Mouse (Mus musculus) common myeloid progenitor, adult 5-6 weeks (primary cell): ENCODE data around the gene Hes5. TPM values are rescaled to one million over a fixed set of nuclear protein-coding genes. Genes with fewer than 3 reads are reported as not detected.

Source experiments
- ATAC-seq: replicated peaks from 2 replicates; pipeline ENCODE4 v1.8.0; 2016; ENCODE audit warnings: low read depth, mild to moderate bottlenecking, moderate TSS enrichment, inconsistent platforms; ENCODE audit not compliant: poor library complexity, severe bottlenecking
- total RNA-seq: library from RNA; stranded (forward); fragments of 200-1000, 187-1606 nt; gene quantifications from 2 replicates; pipeline ENCODE4 v1.2.3, GENCODE M21; 2017

The Hes5 gene
- not detected in 2 replicates for total RNA-seq

DNA sequence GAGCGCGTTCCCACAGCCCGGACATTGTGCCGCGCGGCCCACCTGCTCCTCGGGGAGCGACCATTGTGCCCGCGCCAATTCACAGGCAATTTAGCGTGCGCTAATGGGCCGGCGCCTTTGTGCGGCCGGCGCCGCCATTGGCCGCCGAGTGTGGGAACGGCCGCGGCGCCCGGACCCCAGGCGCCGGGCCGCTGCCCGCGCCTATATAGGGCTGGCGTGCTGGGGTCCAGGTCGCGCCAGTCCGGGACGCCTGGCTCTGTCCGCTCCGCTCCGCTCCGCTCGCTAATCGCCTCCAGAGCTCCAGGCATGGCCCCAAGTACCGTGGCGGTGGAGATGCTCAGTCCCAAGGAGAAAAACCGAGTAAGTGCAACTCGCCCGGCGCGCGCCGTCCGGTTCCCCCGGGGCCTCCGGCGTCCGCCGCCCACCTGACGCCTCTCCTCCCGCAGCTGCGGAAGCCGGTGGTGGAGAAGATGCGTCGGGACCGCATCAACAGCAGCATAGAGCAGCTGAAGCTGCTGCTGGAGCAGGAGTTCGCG, at the start of gene Hes5:
Gene Hes5, plus strand, starts transcription at position 234 of the 536 bp plus-strand sequence.
- ATAC-seq: no peak

DNA sequence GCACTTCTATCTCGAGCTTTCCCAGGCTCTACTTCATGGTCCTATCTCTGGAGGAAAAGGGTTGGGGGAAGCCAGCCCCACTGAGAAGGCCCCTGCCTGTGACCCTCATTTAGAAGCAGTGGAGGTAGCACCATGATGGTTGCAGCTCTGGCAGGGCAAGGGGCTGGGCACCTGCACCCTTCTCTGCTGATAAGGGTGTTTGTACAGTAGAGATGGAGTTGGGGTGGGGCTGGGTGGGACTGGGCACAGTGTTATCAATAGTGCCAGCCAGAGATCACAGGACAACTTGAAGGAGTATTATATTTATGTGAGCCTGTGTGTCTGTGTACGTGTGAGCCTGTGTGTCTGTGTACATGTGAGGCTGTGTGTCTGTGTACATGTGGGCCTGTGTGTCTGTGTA, 49.1 kb upstream of the Hes5 start:
- ATAC-seq: 0 out of 2 replicates have a peak, but pooled peaks have one; percentile 15

GRCm38 (mm10) chr4:154913845-154914244, 46.9 kb upstream of the Hes5 start:
- no peak for ATAC-seq

DNA sequence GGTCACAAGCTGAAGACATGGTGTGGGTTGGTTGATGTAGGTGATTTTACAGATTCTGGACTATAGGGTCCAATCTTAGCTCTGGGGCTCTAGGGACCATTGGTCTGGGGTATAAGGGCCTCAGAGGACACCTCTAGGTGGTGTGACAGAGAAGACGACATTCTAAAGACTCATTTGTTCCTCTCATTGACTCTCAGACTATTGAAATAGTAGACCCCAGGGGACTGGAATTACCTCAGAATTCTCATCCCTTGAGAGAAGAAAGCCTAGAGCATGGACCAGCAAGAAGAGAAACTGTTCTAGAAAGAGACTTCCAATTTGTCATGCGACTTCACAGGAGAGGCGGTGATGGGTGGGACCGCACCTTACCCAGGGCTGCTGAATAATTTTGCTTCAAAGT, 46.5 kb upstream of the Hes5 start:
- no peak for ATAC-seq

GRCm38 (mm10) chr4:154914707-154915106, 46.0 kb upstream of the Hes5 start:
- no peak for ATAC-seq

DNA sequence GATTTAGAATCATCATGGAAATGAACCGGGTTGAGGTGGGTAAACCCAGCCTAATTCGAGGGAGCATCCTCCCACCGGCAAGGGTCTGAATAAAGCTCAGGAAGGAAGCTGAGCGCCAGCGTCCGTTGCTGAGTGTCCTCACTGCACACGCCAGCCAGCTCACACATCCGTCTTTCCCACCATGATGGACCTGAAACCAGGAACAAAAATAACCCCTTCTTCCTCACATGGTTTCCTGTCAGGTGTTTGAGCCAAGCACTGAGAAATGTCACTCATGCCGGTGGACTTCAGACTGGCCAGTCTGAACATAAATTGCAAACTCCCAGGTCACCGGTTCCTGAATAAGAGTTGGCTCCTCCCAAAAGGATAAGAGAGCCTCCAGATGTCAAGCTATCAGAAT, 45.4 kb upstream of the Hes5 start:
- ATAC-seq: peak; percentile 41

- ATAC-seq: no peak
These were observed 44.1 kb upstream of the Hes5 start for GRCm38 (mm10) chr4:154916662-154917061.

DNA sequence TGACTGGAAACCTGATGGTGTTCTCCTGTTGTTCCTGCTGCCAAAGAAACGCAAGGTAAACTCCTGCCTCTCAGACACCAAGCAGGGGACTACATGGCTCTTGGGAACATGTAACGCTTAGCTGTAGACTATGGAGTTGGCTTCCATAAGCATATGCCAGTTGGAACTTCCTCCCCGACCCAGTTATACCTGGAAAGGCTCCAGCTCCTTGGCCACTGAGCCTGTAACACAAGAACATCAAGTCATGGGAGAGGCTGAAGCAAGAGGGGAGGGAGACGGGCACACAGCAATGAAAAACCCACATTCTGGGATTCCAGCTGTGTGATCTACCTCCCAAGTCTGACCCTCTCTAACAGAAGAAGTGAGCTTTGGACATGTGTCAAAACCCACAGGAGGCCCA, 38.4 kb upstream of the Hes5 start:
- no peak for ATAC-seq

DNA sequence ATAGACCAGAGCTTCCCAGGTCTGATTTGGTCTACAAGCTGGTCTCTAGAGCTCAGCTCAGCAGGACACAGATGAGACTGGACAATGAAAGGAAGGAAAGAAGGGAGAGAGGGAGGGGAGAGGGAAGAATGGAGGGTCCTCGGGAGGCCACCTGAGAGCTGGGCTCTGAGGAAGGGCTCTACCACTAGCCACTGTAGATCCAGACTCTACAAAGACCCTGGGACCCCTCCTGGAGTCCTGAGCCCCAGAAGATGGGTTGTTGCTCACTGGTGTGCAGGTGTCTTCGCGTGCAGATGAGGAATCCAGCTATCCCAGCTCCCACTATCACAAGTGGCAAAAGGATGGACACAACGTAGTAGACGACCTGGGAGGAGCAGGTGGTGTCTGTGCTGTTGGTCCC, 37.8 kb upstream of the Hes5 start:
- no peak for ATAC-seq

- ATAC-seq: no peak
These were observed 35.3 kb upstream of the Hes5 start for GRCm38 (mm10) chr4:154925413-154925812.

- no peak; the same call in 1 of the 2 replicates for ATAC-seq
These were observed 33.5 kb upstream of the Hes5 start for GRCm38 (mm10) chr4:154926969-154927898.

DNA sequence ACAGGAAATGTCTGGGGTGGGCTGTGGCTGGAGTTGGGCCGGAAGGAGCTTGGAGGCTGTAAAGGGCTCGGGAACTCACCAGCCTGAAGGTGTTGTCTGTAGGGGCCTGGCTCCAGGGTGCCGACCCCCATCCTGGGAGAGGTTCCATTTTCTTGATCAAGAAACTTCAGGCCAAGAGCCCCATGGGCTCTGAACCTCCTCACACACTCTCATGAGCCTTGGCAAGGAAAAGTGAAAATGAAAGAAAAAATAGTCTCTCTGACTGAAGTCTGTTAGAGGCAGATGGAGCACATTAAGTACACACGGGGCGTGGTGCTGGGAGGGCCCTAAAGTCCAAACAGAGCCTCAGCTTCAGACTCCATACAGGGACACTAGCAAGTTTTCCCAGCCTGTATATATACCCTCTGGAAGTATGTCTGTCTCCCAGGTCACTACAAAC, 32.8 kb upstream of the Hes5 start:
- peak; percentile 58 for ATAC-seq

DNA sequence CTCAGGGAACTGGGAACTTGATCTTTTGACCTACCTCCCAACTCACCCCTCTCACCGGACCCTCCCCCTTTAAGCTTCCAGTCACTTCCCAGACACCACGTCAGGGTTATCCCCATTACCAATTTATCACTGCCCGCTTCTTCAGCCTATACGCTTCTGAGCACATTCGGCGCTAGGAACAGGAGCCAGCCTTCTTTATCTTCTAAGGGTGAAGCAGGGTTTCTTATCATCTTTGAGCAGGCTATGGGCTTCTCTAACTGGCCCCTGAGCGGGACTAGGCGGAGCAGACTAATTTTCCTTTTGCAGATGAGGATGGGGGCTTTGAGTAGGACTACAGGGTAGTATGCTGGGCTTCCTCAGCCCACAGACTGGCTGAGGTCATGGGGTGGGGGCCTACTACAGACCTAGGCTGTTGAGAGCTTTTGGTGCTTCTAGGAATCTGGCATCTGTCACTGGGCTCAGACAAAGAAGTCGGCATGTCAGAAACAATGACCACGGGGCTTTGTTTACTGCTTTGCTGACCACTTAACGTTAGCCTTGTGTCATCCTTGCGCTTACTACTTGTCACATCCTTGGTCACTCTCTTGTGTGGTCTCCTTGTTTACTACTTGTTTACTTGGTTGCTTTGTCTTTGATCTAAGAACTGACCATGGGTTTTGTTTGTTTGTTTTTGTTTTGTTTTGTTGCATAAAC, 32.2 kb upstream of the Hes5 start, which contains the start of gene Tnfrsf14:
Gene Tnfrsf14, minus strand, starts transcription at position 169 of the 693 bp plus-strand sequence.
- ATAC-seq: peak; percentile 43

- peak; percentile 60 for ATAC-seq
These were observed 31.5 kb upstream of the Hes5 start for GRCm38 (mm10) chr4:154929088-154929660.

DNA sequence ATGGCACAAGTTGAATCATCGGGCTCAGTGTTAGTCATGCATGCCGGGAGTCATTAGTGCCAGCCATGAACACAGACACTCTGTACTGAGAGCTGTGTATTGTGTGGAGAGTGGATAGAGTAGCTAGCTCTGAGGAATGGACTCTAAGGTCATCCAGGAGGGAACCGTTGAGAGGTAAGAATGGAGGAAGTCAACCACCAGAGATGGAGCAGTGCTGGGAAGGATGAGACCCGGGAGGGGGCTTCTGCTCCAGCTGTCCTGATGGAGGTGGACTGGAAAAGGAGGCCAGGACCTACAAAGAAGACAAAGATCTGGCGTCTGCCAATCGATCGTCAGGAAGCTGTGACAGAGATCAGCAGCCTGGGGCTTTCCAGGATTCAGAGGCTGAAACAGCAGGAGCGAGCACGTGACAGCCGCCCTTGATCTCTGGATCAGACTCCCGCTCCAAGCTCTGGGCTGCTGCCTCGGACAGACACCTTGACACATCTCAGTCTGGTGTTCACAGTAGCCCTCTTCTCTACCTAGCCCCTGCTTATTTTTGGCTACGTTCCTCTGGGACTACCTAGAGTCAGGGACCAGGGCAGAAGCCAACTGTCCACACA, 27.3 kb upstream of the Hes5 start:
- no peak for ATAC-seq

DNA sequence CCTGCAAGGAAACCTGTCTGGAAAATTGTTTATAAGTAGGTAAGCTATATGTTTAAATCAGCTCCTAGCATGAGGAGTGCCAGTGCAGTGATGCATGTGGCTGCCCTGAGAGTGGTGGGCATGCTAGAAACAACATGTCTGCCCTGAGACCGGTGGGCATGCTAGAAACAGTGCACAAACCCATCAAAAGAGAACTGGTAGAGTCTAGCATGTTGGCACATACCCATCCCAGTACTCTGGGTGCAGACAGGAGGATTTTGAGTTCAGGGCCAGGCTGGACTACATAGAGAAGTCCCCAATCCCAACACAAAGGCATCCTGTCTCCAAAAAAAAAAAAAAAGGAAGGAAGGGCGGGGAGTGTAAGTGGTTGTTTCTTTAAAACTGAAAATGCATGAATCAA, 25.9 kb upstream of the Hes5 start:
- no peak for ATAC-seq

- ATAC-seq: 0 out of 2 replicates have a peak, but pooled peaks have one; percentile 15
These were observed 24.9 kb upstream of the Hes5 start for GRCm38 (mm10) chr4:154935788-154936187.

DNA sequence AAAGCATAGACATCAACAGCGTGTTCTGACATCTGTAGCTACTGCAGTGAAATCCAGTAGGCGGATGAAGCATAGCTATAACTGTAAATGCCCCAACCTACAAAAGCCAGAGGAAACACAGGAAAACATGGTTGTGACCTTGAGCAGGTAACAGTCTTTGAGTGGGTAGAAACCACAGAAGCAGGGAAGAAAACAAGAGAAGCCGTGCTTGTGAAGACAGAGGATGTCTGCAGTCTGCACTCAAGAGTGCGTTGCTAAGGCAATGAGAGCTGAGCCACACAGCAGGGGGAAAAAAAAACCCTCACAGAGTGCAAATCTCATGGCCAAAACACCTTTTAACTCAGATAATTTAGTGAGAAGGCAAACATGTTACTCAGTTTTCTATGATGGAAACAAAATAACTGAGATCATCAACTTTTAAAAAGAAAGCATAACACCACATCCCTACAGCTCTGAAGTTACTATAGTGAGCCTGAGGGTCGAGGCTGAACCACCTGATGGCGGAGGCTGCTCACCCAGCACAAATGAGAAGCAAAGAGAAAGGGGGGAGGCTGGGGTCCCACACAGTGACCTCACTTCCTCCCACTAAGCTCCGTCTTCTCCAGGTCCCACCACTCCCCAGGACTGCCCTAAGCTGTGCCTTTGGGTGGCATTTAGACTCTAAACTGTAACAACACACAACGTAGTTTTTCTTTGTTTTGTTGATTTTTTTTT, 24.0 kb upstream of the Hes5 start:
- no peak; the same call in 1 of the 2 replicates for ATAC-seq

GRCm38 (mm10) chr4:154937746-154938145, 23.0 kb upstream of the Hes5 start:
- no peak for ATAC-seq
